Comparison of ENCODE assay signal across 9 mouse cellular contexts in genomic region chr6:128011071-128011477, GRCm38 (mm10).
DNase-seq lines count a peak whose midpoint lies in the region; ATAC-seq and TF ChIP-seq lines count a peak whose summit lies in the region.
"Had no signal": no experiment of that assay in that cellular context is flagged by ENCODE, and none has a peak within 500 bp of the region (broad histone marks: within the 10 kb centered on the region; RNA-seq: fewer than 3 reads in every experiment).

No protein-coding gene starts in this region.

- H3K36me3 ChIP-seq in forebrain, postnatal 0 days (ENCODE audit: insufficient read depth), result no peaks in the 10 kb centered on the region
- H3K36me3 ChIP-seq in forebrain, embryonic 11.5 days (ENCODE audit: control insufficient read depth, insufficient read depth, low read length), result no peaks in the 10 kb centered on the region
- no peaks in the 10 kb centered on the region for H3K36me3 ChIP-seq in neural tube, embryonic 13.5 days
- no peaks in the 10 kb centered on the region for H3K36me3 ChIP-seq in neural tube, embryonic 15.5 days

- H3K9ac ChIP-seq in forebrain, postnatal 0 days, result no peak overlapping the region
- no peak overlapping the region for H3K9ac ChIP-seq in forebrain, embryonic 11.5 days (ENCODE audit: low read length)
- H3K9ac ChIP-seq in neural tube, embryonic 13.5 days, result no peak overlapping the region
- H3K9ac ChIP-seq in neural tube, embryonic 15.5 days (replicated peaks), result no peak overlapping the region

- peak overlapping the region; percentile 54; the same call in 1 of the 2 replicates for H3K27ac ChIP-seq in forebrain, postnatal 0 days (ENCODE audit: low read depth, low read length)
- H3K27ac ChIP-seq in forebrain, embryonic 11.5 days (ENCODE audit: low read depth, low read length), result no peak overlapping the region
- H3K27ac ChIP-seq in neural tube, embryonic 13.5 days (replicated peaks), result peak overlapping the region; percentile 54
- H3K27ac ChIP-seq in neural tube, embryonic 15.5 days (replicated peaks), result peak overlapping the region; percentile 54; the same call in 1 of the 2 replicates
- H3K27ac ChIP-seq: macrophage had no signal

- ATAC-seq in forebrain, postnatal 0 days, result no peak
- no peak for ATAC-seq in forebrain, embryonic 11.5 days (replicated peaks; ENCODE audit: low FRiP score)
- peak; percentile 17; the same call in 1 of the 2 replicates for ATAC-seq in neural tube, embryonic 13.5 days (ENCODE audit: low read depth)
- 0 out of 2 replicates have a peak, but pooled peaks have one; percentile 18 for ATAC-seq in neural tube, embryonic 15.5 days (ENCODE audit: low FRiP score)

- TF ChIP-seq CTCF in forebrain, postnatal 0 days (IDR thresholded peaks at IDR 0.05; ENCODE audit: low read depth), result no peak

- H3K27me3 ChIP-seq in forebrain, postnatal 0 days (ENCODE audit: insufficient read depth, low read length), result no peaks in the 10 kb centered on the region
- no peaks in the 10 kb centered on the region for H3K27me3 ChIP-seq in forebrain, embryonic 11.5 days (ENCODE audit: control insufficient read depth, insufficient read depth, low read length)
- H3K27me3 ChIP-seq in neural tube, embryonic 13.5 days, result peaks cover 3% of the 10 kb centered on the region; the same call in 1 of the 2 replicates
- H3K27me3 ChIP-seq in neural tube, embryonic 15.5 days (replicated peaks), result no peaks in the 10 kb centered on the region

- no peak overlapping the region for H3K4me2 ChIP-seq in forebrain, postnatal 0 days (ENCODE audit: low read depth)
- H3K4me2 ChIP-seq in forebrain, embryonic 11.5 days (ENCODE audit: low read depth, low read length, severe bottlenecking), result no peak overlapping the region
- no peak overlapping the region for H3K4me2 ChIP-seq in neural tube, embryonic 13.5 days
- H3K4me2 ChIP-seq in neural tube, embryonic 15.5 days, result no peak overlapping the region

- WGBS in forebrain, postnatal 0 days, result 73% methylated on average over 13 of the region's 13 CpGs
- WGBS in forebrain, embryonic 11.5 days, result 76% methylated on average over 13 of the region's 13 CpGs
- 75% methylated on average over 13 of the region's 13 CpGs for WGBS in neural tube, embryonic 13.5 days
- WGBS in neural tube, embryonic 15.5 days, result 70% methylated on average over 13 of the region's 13 CpGs

- DNase-seq in forebrain, postnatal 0 days, result no peak
- no peak for DNase-seq in forebrain, embryonic 11.5 days (ENCODE audit: low spot score)
- no peak for DNase-seq in neural tube, embryonic 10.5 days (ENCODE audit: extremely low spot score, low spot score)
- DNase-seq in heart, postnatal 10 days, result peak; percentile 53 to 55
- no peak for DNase-seq in embryo, embryonic 11 days
- no peak for DNase-seq in frontal cortex, postnatal 14 days (ENCODE audit: low spot score in 2 of 2)

- intact Hi-C loops in heart, postnatal 10 days (cut with DNase I), result no loop called here

- H3K4me1 ChIP-seq in forebrain, postnatal 0 days (ENCODE audit: insufficient read depth), result no peaks in the 10 kb centered on the region
- H3K4me1 ChIP-seq in forebrain, embryonic 11.5 days (replicated peaks; ENCODE audit: control insufficient read depth, insufficient read depth, low read length), result 0 out of 2 replicates have a peak, but pooled peaks cover 1% of the 10 kb centered on the region
- peaks cover 69% of the 10 kb centered on the region for H3K4me1 ChIP-seq in neural tube, embryonic 13.5 days (replicated peaks)
- H3K4me1 ChIP-seq in neural tube, embryonic 15.5 days, result peaks cover 82% of the 10 kb centered on the region

- H3K9me3 ChIP-seq in forebrain, postnatal 0 days (ENCODE audit: low read length), result no peaks in the 10 kb centered on the region
- H3K9me3 ChIP-seq in forebrain, embryonic 11.5 days (ENCODE audit: control insufficient read depth, low read length), result no peaks in the 10 kb centered on the region
- no peaks in the 10 kb centered on the region for H3K9me3 ChIP-seq in neural tube, embryonic 13.5 days
- no peaks in the 10 kb centered on the region for H3K9me3 ChIP-seq in neural tube, embryonic 15.5 days (replicated peaks)

- H3K4me3 ChIP-seq in forebrain, postnatal 0 days (ENCODE audit: low read depth, low read length), result no peak overlapping the region
- H3K4me3 ChIP-seq in forebrain, embryonic 11.5 days (ENCODE audit: low read depth, low read length), result no peak overlapping the region
- no peak overlapping the region for H3K4me3 ChIP-seq in neural tube, embryonic 13.5 days
- no peak overlapping the region for H3K4me3 ChIP-seq in neural tube, embryonic 15.5 days (replicated peaks)

Comparison
In these comparisons a context has a peak if more than half of its experiments do, and no peak if none do; other contexts are left out.
1. ATAC-seq: peak in neural tube, embryonic 13.5 days (single experiment) and neural tube, embryonic 15.5 days (single experiment); none in forebrain, postnatal 0 days (single experiment) and forebrain, embryonic 11.5 days (single experiment).
2. DNase-seq: peak in heart, postnatal 10 days (2 of 2); none in forebrain, postnatal 0 days (single experiment), forebrain, embryonic 11.5 days (single experiment), neural tube, embryonic 10.5 days (single experiment), embryo, embryonic 11 days (single experiment) and frontal cortex, postnatal 14 days (0 of 2).